8 mouse cellular contexts compared by ENCODE assay signal in genomic region chr19:7484076-7484475, GRCm38 (mm10). TPM values are rescaled to one million over a fixed set of nuclear protein-coding genes. Genes with fewer than 3 reads are reported as not detected.
DNase-seq lines count a peak whose midpoint lies in the region; ATAC-seq and TF ChIP-seq lines count a peak whose summit lies in the region.

No protein-coding gene starts in this region.

- no peaks in the 10 kb centered on the region for H3K27me3 ChIP-seq in kidney, adult 2 months (replicated peaks; ENCODE audit: control insufficient read depth, insufficient read depth, low read length)
- no peaks in the 10 kb centered on the region for H3K27me3 ChIP-seq in forebrain, postnatal 0 days (ENCODE audit: insufficient read depth, low read length)
- no peaks in the 10 kb centered on the region for H3K27me3 ChIP-seq in liver, embryonic 12.5 days (replicated peaks)

- H3K9ac ChIP-seq in forebrain, postnatal 0 days: peak overlapping the region; percentile 99; the same call in 1 of the 2 replicates
- H3K9ac ChIP-seq in liver, embryonic 12.5 days: 0 out of 2 replicates have a peak overlapping the region, but pooled peaks have one; percentile 62

- 53% methylated on average over 5 of the region's 5 CpGs for WGBS in kidney, adult 2 months
- 36% methylated on average over 5 of the region's 5 CpGs for WGBS in forebrain, postnatal 0 days
- WGBS in liver, embryonic 12.5 days (ENCODE audit: insufficient replicate concordance): 57% methylated on average over 5 of the region's 5 CpGs

- TF ChIP-seq POLR2A in kidney, adult 2 months (IDR thresholded peaks at IDR 0.05; ENCODE audit: low read depth, low read length): no peak

- DNase-seq in kidney, adult 2 months: peak; percentile 16
- DNase-seq in kidney, adult 18-20 months: no peak
- peak; percentile 41 for DNase-seq in NIH3T3 (ENCODE audit: low read depth)
- DNase-seq in forebrain, postnatal 0 days: peak; percentile 68
- no peak for DNase-seq in spleen, postnatal 4 days (ENCODE audit: low spot score in 2 of 2)
- no peak for DNase-seq in lung, postnatal 14 days
- DNase-seq in heart, adult 8-10 months (ENCODE audit: low spot score): no peak

- H3K4me3 ChIP-seq in kidney, adult 2 months (ENCODE audit: insufficient read depth, low read depth, low read length): no peak overlapping the region
- H3K4me3 ChIP-seq in forebrain, postnatal 0 days (ENCODE audit: low read depth, low read length): peak overlapping the region; percentile 98
- H3K4me3 ChIP-seq in liver, embryonic 12.5 days: peak overlapping the region; percentile 88

- no peak for TF ChIP-seq CTCF in kidney, adult 2 months (conservative IDR thresholded peaks at IDR 0.05; ENCODE audit: insufficient read depth, insufficient read length, low read depth, low read length)
- no peak for TF ChIP-seq CTCF in forebrain, postnatal 0 days (IDR thresholded peaks at IDR 0.05; ENCODE audit: low read depth)

- peaks cover 7% of the 10 kb centered on the region; the same call in 1 of the 2 replicates for H3K4me1 ChIP-seq in kidney, adult 2 months (ENCODE audit: control insufficient read depth, insufficient read depth, low read length)
- peaks cover 16% of the 10 kb centered on the region; the same call in 1 of the 2 replicates for H3K4me1 ChIP-seq in forebrain, postnatal 0 days (ENCODE audit: insufficient read depth)
- H3K4me1 ChIP-seq in liver, embryonic 12.5 days: peaks cover 32% of the 10 kb centered on the region

- no peak overlapping the region for H3K27ac ChIP-seq in kidney, adult 2 months (ENCODE audit: insufficient read depth, low read depth, low read length)
- peak overlapping the region; percentile 99 for H3K27ac ChIP-seq in forebrain, postnatal 0 days (ENCODE audit: low read depth, low read length)
- peak overlapping the region; percentile 99 for H3K27ac ChIP-seq in liver, embryonic 12.5 days

- H3K4me2 ChIP-seq in forebrain, postnatal 0 days (ENCODE audit: low read depth): peak overlapping the region; percentile 78
- H3K4me2 ChIP-seq in liver, embryonic 12.5 days: peak overlapping the region; percentile 94

- H3K9me3 ChIP-seq in forebrain, postnatal 0 days (ENCODE audit: low read length): no peaks in the 10 kb centered on the region
- no peaks in the 10 kb centered on the region for H3K9me3 ChIP-seq in liver, embryonic 12.5 days (replicated peaks)

- no peaks in the 10 kb centered on the region for H3K36me3 ChIP-seq in kidney, adult 2 months (ENCODE audit: control insufficient read depth, insufficient read depth, low read length)
- H3K36me3 ChIP-seq in forebrain, postnatal 0 days (ENCODE audit: insufficient read depth): no peaks in the 10 kb centered on the region
- H3K36me3 ChIP-seq in liver, embryonic 12.5 days: no peaks in the 10 kb centered on the region

- no peak for ATAC-seq in forebrain, postnatal 0 days
- no peak for ATAC-seq in liver, embryonic 12.5 days

RNA-seq across cellular contexts. Expression of gene Rtn3, which starts 1.0 kb away (rescaled TPM):
- 186 and 190 TPM in 2 replicates for polyA plus RNA-seq in kidney, adult 2 months (2012; rRNA removed)
- total RNA-seq in forebrain, postnatal 0 days (2014; rRNA removed): 300 and 363 TPM in 2 replicates
- 533 and 637 TPM in 2 replicates for polyA plus RNA-seq in forebrain, postnatal 0 days (2015; fragmentation: Nextera tagmentation; extraction: Ambion mirVana)
- 83.1 and 84.6 TPM in 2 replicates for polyA plus RNA-seq in liver, embryonic 12.5 days (2016; fragmentation: Nextera tagmentation; extraction: Ambion mirVana)
- 10 to 100 TPM; 68.0 to 76.0 (median 73.0) TPM for total RNA-seq in heart, adult 8-10 months (2022)

RNA-seq across cellular contexts. Expression of gene Atl3, which starts 9.8 kb away (rescaled TPM):
- polyA plus RNA-seq in kidney, adult 2 months (2012; rRNA removed): 12.7 and 20.4 TPM in 2 replicates
- total RNA-seq in forebrain, postnatal 0 days (2014; rRNA removed): 15.9 and 18.3 TPM in 2 replicates
- 2.0 and 4.2 TPM in 2 replicates for polyA plus RNA-seq in forebrain, postnatal 0 days (2015; fragmentation: Nextera tagmentation; extraction: Ambion mirVana)
- 8.3 and 8.5 TPM in 2 replicates for polyA plus RNA-seq in liver, embryonic 12.5 days (2016; fragmentation: Nextera tagmentation; extraction: Ambion mirVana)
- total RNA-seq in heart, adult 8-10 months (2022): 10 to 100 TPM; 10.2 to 13.2 (median 12.8) TPM

Comparison
In these comparisons a context has a peak if more than half of its experiments do, and no peak if none do; other contexts are left out.
1. DNase-seq: peak in kidney, adult 2 months (single experiment), NIH3T3 (single experiment) and forebrain, postnatal 0 days (single experiment); none in kidney, adult 18-20 months (single experiment), spleen, postnatal 4 days (0 of 2), lung, postnatal 14 days (single experiment) and heart, adult 8-10 months (single experiment).